Mouse (Mus musculus) liver (tissue): ENCODE measurements around the gene Sh3glb2.
A peak's percentile ranks its signal among the peaks of the same experiment; 100 is the strongest.

ENCODE experiments used
- DNase-seq: peaks from one replicate; pipeline ENCODE4 v3.0.0-alpha.2; 2020; ENCODE audit warnings: mixed read lengths

Gene Sh3glb2

GRCm38 (mm10) chr2:30380564-30381376 is 21.6 kb upstream of the Sh3glb2 start:
- DNase-seq, result peak; percentile 50

DNA sequence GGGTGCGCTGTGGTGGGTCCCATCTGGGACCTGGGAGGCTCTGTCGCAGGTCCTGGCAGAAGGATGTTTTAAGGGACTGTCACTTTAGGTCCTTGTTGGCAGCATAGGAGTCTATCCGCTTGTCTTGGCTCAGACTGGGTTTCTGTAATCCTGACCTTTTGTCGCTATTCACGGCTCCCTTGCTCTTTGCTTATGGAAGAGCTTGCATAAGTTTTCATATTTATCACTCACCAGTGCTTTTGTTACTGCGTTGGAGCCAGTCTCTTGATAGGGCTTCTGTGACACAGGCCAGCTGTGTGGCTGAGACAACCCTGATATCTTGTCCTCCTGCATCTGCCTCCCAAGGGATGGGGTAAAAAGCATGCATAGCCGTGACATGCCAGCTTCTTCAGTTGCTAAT is 20.2 kb upstream of the Sh3glb2 start:
- DNase-seq, result no peak

DNA sequence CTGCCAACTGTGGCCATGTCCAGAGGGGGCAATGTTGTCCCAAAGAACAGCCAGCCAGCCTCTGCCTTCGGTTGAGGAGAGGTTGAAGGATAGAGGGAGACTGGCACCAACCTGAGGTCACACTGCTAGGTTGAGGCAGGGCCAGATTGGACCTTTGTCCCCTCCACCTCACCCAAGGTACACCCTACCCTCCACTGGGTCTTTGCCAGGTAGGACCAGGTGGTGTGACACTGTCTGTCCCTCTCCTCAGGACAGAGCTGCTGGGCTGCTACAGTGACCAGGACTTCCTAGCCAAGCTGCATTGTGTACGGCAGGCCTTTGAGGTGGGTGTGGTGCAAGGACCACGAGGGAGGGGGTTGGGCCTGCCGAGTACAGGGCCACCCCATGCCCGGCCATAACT is 18.6 kb upstream of the Sh3glb2 start:
- DNase-seq, result no peak

- DNase-seq, result no peak
These were observed 16.8 kb upstream of the Sh3glb2 start for GRCm38 (mm10) chr2:30375893-30376292.

DNA sequence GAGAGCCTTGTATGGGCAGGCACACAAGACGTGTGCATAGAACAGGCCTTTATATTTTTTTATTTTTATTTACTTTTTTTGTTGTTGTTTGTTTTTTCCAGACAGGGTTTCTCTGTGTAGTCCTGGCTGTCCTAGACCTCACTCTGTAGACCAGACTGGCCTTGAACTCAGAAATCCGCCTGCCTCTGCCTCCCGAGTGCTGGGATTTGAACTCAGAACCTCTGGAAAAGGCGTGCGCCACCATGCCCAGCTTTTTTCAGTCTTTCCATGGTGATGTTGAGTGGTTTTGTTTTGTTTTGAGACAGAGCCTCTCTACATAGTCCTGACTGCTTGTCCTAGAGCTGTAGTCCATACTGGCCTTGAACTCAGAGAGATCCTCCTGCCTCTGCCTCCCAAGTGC is 13.6 kb upstream of the Sh3glb2 start:
- DNase-seq, result no peak

GRCm38 (mm10) chr2:30371544-30371943 is 12.4 kb upstream of the Sh3glb2 start:
- no peak for DNase-seq

DNA sequence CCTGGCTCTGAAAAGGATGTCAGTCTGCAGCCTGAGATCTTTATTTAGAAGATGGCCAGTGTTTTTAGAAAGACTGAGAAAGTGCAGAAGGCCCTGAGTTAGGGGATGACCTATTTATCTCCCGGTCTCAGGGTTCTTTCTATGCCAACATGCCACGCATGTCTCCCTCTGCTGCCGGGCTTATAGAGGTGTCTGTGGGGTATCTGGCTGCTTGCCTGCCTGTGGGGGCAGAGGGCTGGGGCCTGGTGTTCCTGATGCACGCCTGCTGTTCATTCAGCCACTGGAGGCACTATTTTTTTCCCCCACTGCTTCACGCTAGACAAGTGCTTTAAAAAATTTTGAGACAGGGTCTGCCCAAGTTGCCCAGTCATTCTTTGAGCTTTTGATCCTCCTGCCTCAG is 7.1 kb upstream of the Sh3glb2 start:
- no peak for DNase-seq

GRCm38 (mm10) chr2:30365281-30366069 is 6.3 kb upstream of the Sh3glb2 start:
- DNase-seq, result no peak

DNA sequence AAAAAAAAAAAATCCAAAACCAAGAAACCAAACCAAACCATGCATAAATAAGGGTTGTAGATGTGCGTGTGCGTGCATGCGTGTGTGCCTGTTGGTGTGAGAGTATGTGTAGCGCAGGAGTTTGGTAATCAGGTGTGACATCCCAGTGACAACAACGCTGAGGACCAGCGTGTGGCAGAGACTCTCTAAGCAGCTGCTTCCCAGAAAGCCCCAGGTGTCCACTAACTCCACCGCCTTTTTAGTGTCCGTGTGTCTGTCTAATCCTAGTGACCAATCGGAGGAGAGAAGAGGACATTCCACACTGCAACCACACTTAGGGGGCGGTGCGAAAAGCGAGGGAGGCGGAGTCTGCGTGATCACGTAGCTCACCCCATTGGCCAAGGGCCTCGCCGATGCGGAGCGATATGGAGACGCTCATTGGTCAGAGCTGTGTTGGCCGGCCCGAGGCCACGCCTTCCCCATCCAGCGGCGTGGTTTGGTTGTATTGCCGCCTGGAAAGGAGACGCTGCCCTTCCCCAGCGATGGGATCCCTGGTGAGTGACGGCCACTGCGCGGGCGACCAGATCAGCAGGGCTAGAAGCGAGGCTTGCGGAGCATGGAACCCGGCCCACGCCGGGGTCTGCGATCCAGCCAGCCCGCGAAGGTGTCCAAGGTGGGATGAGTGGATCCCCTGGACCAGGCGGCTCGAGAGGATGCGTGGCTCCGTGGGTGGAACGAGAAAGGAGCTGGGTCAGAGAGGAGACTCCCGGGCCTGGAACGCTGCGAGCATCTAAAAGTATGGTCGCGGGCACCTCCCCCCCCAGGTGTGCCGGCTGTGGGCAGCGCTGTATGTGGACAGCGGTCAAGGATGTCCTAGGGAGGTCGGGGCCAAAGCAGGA is 4.9 kb upstream of the Sh3glb2 start, which contains the start of gene Miga2:
Miga2 (plus strand) TSS at position 461 of the 878 bp plus-strand sequence.
- DNase-seq, result peak; percentile 100

DNA sequence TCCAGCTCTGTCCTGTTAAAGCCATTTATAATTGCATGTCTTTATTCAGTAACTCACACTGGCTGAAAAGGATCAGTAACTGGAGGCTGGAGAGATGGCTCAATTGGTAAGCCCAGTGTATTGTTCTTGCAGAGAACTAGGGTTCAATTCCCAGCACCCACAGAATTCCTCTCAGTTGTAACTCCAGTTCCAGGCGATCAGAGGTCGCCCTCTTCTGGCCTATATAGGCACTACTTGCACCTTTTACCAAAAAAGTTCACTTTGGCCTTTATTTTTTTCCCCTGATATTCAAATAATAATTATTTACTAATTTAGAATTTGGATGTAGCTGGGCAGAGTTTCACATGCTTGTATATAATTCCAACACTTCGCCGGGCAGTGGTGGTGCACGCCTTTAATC is 3.7 kb upstream of the Sh3glb2 start:
- no peak for DNase-seq

DNA sequence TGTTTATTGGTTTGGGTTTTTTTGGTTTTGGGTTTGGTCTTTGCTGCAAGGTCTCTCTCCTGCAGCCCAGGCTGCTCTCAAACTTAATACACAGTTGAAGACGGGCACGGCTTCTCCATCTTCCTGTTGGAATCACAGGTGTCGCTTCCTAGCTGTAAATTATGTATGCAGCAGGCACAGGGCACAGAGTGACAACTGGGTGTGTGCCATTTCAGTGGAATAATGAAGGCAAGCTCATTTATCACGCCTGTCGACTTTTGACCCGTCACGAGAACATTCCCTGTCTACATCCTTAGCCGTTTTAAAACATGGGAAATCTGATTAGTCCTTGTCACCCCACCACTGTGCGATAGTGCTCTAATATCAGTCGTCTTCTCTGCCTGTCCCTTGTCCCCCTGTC is 1.5 kb upstream of the Sh3glb2 start:
- no peak for DNase-seq

DNA sequence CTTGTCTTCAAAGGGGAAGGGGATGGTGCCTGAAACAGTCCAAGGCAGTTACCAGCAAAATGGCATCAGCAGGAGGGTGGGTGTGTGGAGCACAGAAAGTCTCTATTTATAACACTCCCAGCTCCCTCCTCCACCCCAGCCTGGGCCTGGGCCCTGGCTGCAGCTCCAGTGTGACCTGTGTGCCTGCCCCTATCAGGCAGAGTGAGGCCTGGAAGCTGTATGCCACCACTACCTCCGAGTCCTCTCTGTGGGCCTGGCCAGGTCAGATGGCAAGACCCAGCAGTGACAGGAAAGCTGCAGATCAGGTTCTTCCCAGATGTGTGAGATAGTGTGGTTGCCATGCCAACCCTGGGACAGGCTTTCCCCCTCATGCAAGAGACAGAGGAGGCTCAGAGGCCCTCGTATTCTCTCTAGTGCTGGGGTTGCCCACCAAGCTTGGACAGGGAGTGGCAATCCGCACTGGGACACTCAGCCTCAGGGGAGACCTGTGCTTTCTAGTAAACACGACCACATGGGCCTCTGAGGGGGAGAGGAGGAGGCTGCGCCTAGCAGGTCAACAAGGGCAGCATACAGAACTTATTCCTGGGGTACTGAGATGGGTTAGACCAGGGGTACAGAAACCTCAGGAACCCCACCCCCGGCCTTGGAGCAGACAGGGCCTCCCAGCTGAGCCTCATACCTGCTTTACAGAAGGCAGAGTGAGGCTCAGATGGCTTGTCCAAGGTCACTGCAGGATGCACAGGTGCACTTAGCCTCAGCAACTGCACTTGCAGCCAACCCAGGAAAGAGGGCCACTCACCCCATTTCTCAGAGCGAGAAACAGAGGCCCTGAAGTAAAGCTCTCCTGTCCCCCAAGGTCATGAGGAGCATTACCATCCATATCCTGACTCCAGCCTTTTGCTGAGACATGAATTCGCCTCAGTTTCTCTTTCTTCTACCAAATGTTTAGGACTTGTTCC is 1.3 kb downstream of the Sh3glb2 start:
- no peak for DNase-seq

GRCm38 (mm10) chr2:30356906-30357305 is 2.2 kb downstream of the Sh3glb2 start:
- DNase-seq, result no peak

GRCm38 (mm10) chr2:30356266-30356665 is 2.9 kb downstream of the Sh3glb2 start:
- no peak for DNase-seq

DNA sequence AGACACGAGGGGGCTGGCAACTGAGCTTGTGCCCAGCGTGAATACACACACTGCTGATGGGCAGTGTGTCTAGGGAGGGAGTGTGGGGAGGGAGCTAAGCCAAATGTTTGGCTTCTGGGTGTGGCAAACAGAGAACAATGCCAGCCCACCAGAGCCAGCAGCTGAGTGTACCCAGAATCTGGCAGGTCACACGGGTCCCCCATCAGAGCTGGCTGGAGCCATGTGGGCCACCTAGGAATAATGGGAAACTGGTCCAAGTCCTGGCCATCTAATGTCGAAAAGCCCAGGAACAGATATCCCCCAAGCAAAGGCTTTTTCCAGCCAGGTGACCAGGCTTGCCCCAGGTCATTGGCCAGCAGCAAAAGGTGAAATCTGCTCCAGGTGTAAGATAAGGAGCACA is 3.3 kb downstream of the Sh3glb2 start:
- DNase-seq, result no peak

DNA sequence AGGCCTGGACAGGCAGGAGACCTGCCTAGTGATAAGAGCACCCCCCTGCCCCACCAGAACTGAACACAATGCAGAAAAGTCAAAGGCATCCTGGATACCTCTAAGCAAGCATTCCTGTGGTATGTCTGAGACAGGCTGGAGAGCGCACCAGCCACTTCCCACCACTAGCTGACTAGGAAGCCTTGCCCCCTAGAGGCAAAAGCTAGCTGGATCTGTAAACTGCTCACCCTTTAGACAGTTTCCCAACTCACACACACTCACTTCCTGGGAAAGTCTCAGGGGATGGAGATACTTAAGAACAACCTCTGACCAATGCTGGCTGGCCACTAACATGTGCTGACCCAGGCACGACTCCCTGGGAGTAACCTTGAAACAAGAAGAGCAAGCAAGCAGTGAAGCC is 8.0 kb downstream of the Sh3glb2 start:
- DNase-seq, result no peak

DNA sequence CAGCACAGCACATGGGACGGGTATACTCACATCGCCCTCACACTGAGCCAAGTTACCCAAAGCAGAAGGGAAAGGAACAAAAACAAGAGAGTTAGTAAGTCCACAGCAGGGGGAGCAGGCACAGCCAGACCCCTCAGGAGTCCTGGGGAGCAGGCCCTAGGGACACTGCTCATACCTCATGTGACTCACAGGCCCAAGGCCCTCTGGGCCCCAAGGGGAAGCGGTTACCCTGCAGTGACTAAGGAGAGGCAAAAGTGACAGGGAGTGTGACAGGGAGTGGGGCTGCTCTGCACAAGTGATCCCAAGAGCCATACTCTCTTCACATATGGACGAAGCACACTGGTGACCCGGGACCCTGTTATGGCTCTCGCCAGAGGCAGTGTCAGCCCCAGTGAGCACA is 9.9 kb downstream of the Sh3glb2 start:
- no peak for DNase-seq

DNA sequence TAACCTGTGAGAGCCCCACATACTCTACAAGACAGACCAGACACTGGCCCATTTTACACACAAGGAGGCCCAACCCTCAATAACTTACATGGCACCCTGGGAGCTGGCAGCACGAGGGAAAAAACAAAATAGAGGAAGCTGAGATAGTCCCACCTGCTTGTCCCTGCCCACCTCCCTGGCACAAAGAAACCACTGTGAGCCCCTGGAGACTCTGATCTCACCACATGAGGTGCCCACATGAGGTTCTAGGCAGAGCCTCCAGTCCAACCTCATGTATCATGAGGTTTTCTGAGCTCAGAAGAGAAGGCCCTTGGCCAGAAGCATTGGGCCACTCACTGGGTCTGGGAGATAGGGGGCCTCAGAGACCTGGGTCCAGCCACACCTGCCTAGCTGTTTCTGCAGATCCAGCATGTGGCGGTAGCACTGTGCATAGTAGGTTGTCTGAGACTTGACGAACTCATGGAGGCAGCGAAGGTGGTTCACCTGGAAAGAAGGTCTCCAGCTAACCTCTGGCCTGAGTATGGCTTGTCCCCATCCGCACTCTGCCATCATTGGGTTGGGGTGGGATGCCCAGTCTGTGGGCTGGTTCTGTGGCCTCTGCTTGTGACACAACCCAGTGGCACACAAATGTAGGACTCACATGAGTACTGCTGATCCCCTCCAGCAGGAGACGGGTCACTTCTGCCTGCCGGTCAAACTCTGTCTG is 13.0 kb downstream of the Sh3glb2 start:
- DNase-seq, result no peak

- DNase-seq, result no peak
These were observed 15.5 kb downstream of the Sh3glb2 start for GRCm38 (mm10) chr2:30343601-30344137.

DNA sequence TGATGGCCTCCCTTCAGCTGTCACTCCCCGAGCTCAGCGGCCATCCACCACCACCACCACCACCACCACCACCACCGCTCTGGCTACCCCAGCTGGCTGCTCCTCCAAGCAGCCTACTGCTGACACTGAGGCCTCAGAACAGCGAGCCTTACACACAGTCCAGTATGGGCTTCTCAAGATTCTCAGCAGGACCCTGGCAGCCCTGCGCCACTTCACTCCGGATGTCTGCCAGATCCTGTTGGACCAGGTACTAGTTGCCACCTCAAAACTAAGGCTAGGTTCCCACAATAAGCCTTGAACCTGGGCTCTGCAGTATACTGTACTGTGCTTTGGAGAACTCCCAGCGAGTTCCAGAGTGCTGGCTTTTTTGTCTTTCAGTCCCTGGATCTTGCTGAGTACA is 16.6 kb downstream of the Sh3glb2 start:
- no peak for DNase-seq

- no peak for DNase-seq
These were observed 17.1 kb downstream of the Sh3glb2 start for GRCm38 (mm10) chr2:30342061-30342460.
